Mouse (Mus musculus) heart, embryonic 13.5 days (tissue): Measurements from ENCODE around the gene Relch. TPM values are rescaled to one million over a fixed set of nuclear protein-coding genes. Genes with fewer than 3 reads are reported as not detected.
"Not testable (repeated sequence)": the region's sequence is repeated elsewhere in the genome, so short reads cannot be mapped to it uniquely, and the experiment has no call there.

Experiments used
- ATAC-seq: fragments of 200-750 bp; cut with Nextera tagmentation; 2 replicates; pipeline ENCODE4 v1.8.0; 2017; ENCODE audit warnings: moderate TSS enrichment; ENCODE audit not compliant: insufficient number of reproducible peaks, low FRiP score, low TSS enrichment; ENCODE audit errors: extremely low read depth
- H3K27ac ChIP-seq: fragments of 300-500 bp; sonication (generic); replicated peaks from 2 replicates; pipeline ENCODE4 v1.5.1; 2015; ENCODE audit warnings: moderate library complexity, mild to moderate bottlenecking, inconsistent platforms
- H3K27me3 ChIP-seq: fragments of 300-500 bp; sonication (generic); replicated peaks from 2 replicates; pipeline ENCODE4 v1.6.1; 2015; ENCODE audit warnings: mild to moderate bottlenecking, inconsistent platforms
- H3K36me3 ChIP-seq: fragments of 300-500 bp; sonication (generic); 2 replicates; pipeline ENCODE4 v1.6.1; 2015; ENCODE audit warnings: mild to moderate bottlenecking, inconsistent platforms
- H3K4me1 ChIP-seq: fragments of 300-500 bp; sonication (generic); 2 replicates; pipeline ENCODE4 v1.6.1; 2015; ENCODE audit warnings: inconsistent platforms
- H3K4me2 ChIP-seq: fragments of 300-500 bp; sonication (generic); 2 replicates; pipeline ENCODE4 v1.6.1; 2015; ENCODE audit warnings: inconsistent platforms, mild to moderate bottlenecking, moderate library complexity
- H3K4me3 ChIP-seq: fragments of 300-500 bp; sonication (generic); 2 replicates; pipeline ENCODE4 v1.5.1; 2015; ENCODE audit warnings: moderate library complexity, mild to moderate bottlenecking, inconsistent platforms
- H3K9ac ChIP-seq: fragments of 300-500 bp; sonication (generic); 2 replicates; pipeline ENCODE4 v1.6.1; 2015; ENCODE audit warnings: inconsistent platforms, mild to moderate bottlenecking, moderate library complexity
- H3K9me3 ChIP-seq: fragments of 300-500 bp; sonication (generic); 2 replicates; pipeline ENCODE4 v1.6.1; 2016; ENCODE audit warnings: inconsistent platforms
- WGBS: fragments of 180-500 bp; shearing (Covaris S2); methylation state at CpG from one replicate; pipeline ENCODE4 v1.1.7; 2015; ENCODE audit warnings: mixed read lengths; 5-methylcytosine and 5-hydroxymethylcytosine counted together
- polyA plus RNA-seq: library from polyadenylated mRNA; unstranded; fragments of >200 nt; fragmentation: Nextera tagmentation; extraction: Ambion mirVana; gene quantifications from 2 replicates; pipeline ENCODE4 v1.2.1, GENCODE M21; 2015

Relch gene
- polyA plus RNA-seq, 1 experiment from 2014 or later, result 14.6 TPM

DNA sequence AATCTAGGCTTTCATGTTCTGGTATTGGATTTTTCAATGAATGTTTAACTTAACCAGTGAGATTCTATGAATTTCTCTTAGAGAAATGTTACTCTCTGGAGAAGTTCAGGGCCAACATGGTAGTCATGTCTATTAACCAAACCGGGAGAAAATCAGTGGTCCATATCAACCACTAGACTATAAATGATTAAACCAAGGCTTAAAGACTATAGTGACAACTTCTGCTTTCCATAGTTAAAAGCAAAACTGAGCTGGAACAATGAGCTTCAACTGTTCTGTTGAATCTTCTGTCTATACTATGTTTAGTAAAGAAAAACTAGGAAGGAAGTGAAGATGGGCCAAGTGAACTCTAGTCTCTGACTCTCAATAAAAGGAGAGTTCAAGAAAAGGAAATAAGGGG lies 82.8 kb downstream of the Relch start:
- H3K27ac ChIP-seq, result no peak overlapping the region
- WGBS, result 95% methylated on average over 1 of the region's 1 CpGs
- H3K4me2 ChIP-seq, result no peak overlapping the region
- H3K27me3 ChIP-seq, result no peaks in the 10 kb centered on the region
- ATAC-seq, result no peak
- no peaks in the 10 kb centered on the region for H3K9me3 ChIP-seq
- H3K4me1 ChIP-seq, result no peaks in the 10 kb centered on the region
- H3K9ac ChIP-seq, result no peak overlapping the region
- H3K4me3 ChIP-seq, result no peak overlapping the region
- H3K36me3 ChIP-seq, result peaks cover 81% of the 10 kb centered on the region

- Histone ChIP-seq H3K4me2 (no peak overlapping the region), H3K4me1 (no peaks in the 10 kb centered on the region), H3K9ac (no peak overlapping the region), H3K27ac (no peak overlapping the region), H3K4me3 (no peak overlapping the region), H3K36me3 (peaks cover 79% of the 10 kb centered on the region), H3K27me3 (no peaks in the 10 kb centered on the region), H3K9me3 (no peaks in the 10 kb centered on the region)
- 86% methylated on average over 5 of the region's 5 CpGs for WGBS
- ATAC-seq, result no peak
Measured at GRCm38 (mm10) chr1:105746858-105747596, 83.4 kb downstream of the Relch start.

GRCm38 (mm10) chr1:105748091-105748799 lies 84.6 kb downstream of the Relch start:
- Histone ChIP-seq H3K4me1 (no peaks in the 10 kb centered on the region), H3K9ac (no peak overlapping the region), H3K27me3 (no peaks in the 10 kb centered on the region), H3K4me2 (no peak overlapping the region), H3K36me3 (peaks cover 81% of the 10 kb centered on the region), H3K27ac (no peak overlapping the region), H3K9me3 (no peaks in the 10 kb centered on the region), H3K4me3 (no peak overlapping the region)
- WGBS, result 98% methylated on average over 4 of the region's 4 CpGs
- ATAC-seq, result no peak

- WGBS, result 64% methylated on average over 4 of the region's 4 CpGs
- no peaks in the 10 kb centered on the region for H3K9me3 ChIP-seq
- H3K4me1 ChIP-seq, result no peaks in the 10 kb centered on the region
- ATAC-seq, result no peak
- no peak overlapping the region for H3K4me2 ChIP-seq
- H3K27ac ChIP-seq, result no peak overlapping the region
- H3K4me3 ChIP-seq, result no peak overlapping the region
- H3K27me3 ChIP-seq, result no peaks in the 10 kb centered on the region
- H3K36me3 ChIP-seq, result peaks cover 62% of the 10 kb centered on the region
- H3K9ac ChIP-seq, result no peak overlapping the region
Measured at GRCm38 (mm10) chr1:105752196-105752595, 88.5 kb downstream of the Relch start.

DNA sequence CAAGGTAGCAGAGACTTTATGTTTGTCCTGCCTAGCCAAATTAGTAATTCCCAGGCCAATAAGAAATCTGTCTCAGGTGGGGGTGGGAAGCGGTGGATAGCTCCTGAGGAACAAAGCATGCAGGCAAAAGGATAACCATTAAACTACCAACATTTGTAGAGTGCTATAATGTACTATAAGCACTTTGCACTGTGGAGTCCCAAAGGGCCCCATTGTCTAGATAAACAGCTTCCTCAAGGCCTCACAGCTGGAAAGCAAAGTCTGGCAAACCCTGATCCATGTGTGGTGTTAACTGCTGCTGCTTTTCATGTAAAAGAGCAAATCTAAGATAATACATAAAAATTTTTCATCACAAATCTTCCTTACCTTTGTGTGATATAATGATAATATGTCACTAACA lies 89.3 kb downstream of the Relch start:
- Histone ChIP-seq H3K4me1 (no peaks in the 10 kb centered on the region), H3K27me3 (no peaks in the 10 kb centered on the region), H3K27ac (no peak overlapping the region), H3K9me3 (no peaks in the 10 kb centered on the region), H3K4me2 (no peak overlapping the region), H3K36me3 (peaks cover 56% of the 10 kb centered on the region), H3K4me3 (no peak overlapping the region), H3K9ac (no peak overlapping the region)
- WGBS, result 87% methylated on average over 1 of the region's 1 CpGs
- no peak for ATAC-seq

- H3K36me3 ChIP-seq, result peaks cover 7% of the 10 kb centered on the region; the same call in 1 of the 2 replicates
- no peak overlapping the region for H3K4me3 ChIP-seq
- H3K9ac ChIP-seq, result no peak overlapping the region
- H3K4me2 ChIP-seq, result no peak overlapping the region
- H3K27ac ChIP-seq, result no peak overlapping the region
- no peaks in the 10 kb centered on the region for H3K27me3 ChIP-seq
- peaks cover 13% of the 10 kb centered on the region for H3K9me3 ChIP-seq
- 92% methylated on average over 4 of the region's 4 CpGs for WGBS
- H3K4me1 ChIP-seq, result no peaks in the 10 kb centered on the region
- no peak for ATAC-seq
Measured at GRCm38 (mm10) chr1:105758798-105759197, 95.1 kb downstream of the Relch start.

DNA sequence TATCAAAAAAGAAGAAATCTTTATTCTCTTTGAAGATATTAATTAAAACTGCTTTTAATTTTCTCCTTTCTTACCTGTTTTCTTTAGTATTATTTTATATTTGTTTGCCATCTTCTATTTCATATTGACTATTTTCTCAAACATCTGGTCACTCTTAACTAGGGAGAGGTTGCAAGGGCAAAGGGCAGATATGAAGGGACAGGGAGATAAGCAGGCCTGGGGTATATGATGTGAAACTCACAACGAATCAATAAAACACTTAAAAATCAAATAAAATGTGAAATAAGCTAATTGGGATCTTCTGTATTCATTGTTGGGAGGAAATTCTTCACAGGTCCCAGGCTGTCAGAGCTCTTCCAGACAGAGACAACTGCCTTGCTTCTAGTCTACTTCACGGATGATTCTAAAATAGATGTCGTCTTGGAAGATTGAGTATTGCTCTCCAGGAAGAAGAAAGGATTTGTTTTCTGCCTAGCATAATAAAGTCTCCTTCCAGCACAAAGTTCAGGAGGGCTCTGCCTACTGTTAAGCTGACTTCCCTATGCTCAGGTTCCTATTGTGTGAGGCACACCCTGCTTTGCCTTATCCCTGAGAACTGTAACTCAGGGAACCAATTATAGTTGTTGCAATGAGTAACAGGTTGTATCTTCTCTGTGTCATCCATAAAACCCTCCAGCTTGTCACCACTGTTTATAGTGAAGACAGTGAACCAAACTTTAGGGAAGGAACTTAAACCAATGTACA lies 95.9 kb downstream of the Relch start:
- Histone ChIP-seq H3K27ac (no peak overlapping the region), H3K4me2 (no peak overlapping the region), H3K9ac (no peak overlapping the region), H3K9me3 (peaks cover 13% of the 10 kb centered on the region), H3K36me3 (peaks cover 2% of the 10 kb centered on the region; the same call in 1 of the 2 replicates), H3K4me1 (no peaks in the 10 kb centered on the region), H3K4me3 (no peak overlapping the region), H3K27me3 (no peaks in the 10 kb centered on the region)
- 66% methylated on average over 3 of the region's 3 CpGs for WGBS
- ATAC-seq, result no peak

GRCm38 (mm10) chr1:105765586-105765985 lies 101.9 kb downstream of the Relch start:
- ATAC-seq, result no peak

GRCm38 (mm10) chr1:105766099-105766498 lies 102.4 kb downstream of the Relch start:
- H3K27ac ChIP-seq, H3K27me3 ChIP-seq, H3K36me3 ChIP-seq, H3K4me2 ChIP-seq, ATAC-seq, H3K4me1 ChIP-seq, H3K4me3 ChIP-seq, H3K9ac ChIP-seq: not testable (repeated sequence)
- 78% methylated on average over 9 of the region's 9 CpGs for WGBS
- peaks cover 13% of the 10 kb centered on the region for H3K9me3 ChIP-seq

More at GRCm38 (mm10) chr1:105765586-105765985, 101.9 kb downstream of the Relch start:
- H3K9me3 ChIP-seq, result peaks cover 13% of the 10 kb centered on the region
- 64% methylated on average over 8 of the region's 8 CpGs for WGBS
- H3K4me3 ChIP-seq, result no peak overlapping the region
- H3K9ac ChIP-seq, result no peak overlapping the region
- H3K27me3 ChIP-seq, result no peaks in the 10 kb centered on the region
- no peak overlapping the region for H3K4me2 ChIP-seq
- H3K27ac ChIP-seq, result no peak overlapping the region
- peaks cover under 1% of the 10 kb centered on the region for H3K4me1 ChIP-seq
- no peaks in the 10 kb centered on the region for H3K36me3 ChIP-seq

DNA sequence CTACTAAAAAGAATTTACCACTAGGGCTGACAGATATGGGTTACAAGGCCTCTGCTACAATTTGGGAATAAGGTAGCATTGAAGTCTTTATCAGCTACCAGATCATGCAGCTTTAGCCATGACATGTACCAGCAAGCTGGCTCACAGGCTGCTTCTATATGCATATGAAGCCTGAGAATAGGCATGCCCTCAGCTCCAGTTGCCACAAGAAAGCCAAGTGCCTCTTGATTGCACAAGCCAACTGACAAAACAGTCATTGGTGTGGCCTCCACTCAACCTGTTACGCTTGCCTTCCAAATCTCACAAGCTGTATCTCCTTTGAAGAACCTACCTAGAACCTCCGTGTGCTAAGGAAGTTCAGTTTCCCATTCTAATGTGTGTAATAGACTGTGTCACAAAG lies 104.7 kb downstream of the Relch start:
- 82% methylated on average over 2 of the region's 2 CpGs for WGBS
- no peak overlapping the region for H3K27ac ChIP-seq
- H3K27me3 ChIP-seq, result no peaks in the 10 kb centered on the region
- no peaks in the 10 kb centered on the region for H3K36me3 ChIP-seq
- ATAC-seq, result no peak
- H3K4me2 ChIP-seq, result no peak overlapping the region
- H3K9ac ChIP-seq, result no peak overlapping the region
- H3K4me3 ChIP-seq, result no peak overlapping the region
- peaks cover 6% of the 10 kb centered on the region for H3K4me1 ChIP-seq
- H3K9me3 ChIP-seq, result peaks cover under 1% of the 10 kb centered on the region; the same call in 1 of the 2 replicates

DNA sequence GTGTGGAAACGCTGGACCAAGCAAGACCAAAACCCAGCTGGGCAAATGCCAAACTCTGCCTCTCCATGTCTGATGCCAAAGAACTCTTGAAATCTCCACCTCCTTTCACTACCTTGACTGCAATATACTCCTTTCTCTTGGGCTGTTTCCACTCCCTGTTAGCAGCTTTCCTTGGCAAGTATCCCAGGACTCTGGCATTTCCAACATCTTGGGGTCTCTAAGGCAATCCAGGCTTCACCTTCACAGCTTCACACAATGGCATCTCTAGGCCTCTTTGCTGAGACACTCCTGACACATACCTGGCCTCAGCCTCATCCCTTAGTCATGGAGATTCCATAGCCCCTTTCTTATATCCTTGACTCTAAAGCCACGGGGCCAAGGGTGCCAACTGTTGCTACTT lies 107.0 kb downstream of the Relch start:
- H3K4me3 ChIP-seq, result no peak overlapping the region
- H3K9me3 ChIP-seq, result no peaks in the 10 kb centered on the region
- H3K27me3 ChIP-seq, result no peaks in the 10 kb centered on the region
- no peak for ATAC-seq
- WGBS, result 59% methylated on average over 2 of the region's 2 CpGs
- peaks cover 6% of the 10 kb centered on the region for H3K4me1 ChIP-seq
- H3K9ac ChIP-seq, result no peak overlapping the region
- H3K4me2 ChIP-seq, result no peak overlapping the region
- H3K27ac ChIP-seq, result no peak overlapping the region
- H3K36me3 ChIP-seq, result no peaks in the 10 kb centered on the region
